Mouse (Mus musculus): ENCODE measurements around the gene Aplp1.

DNA sequence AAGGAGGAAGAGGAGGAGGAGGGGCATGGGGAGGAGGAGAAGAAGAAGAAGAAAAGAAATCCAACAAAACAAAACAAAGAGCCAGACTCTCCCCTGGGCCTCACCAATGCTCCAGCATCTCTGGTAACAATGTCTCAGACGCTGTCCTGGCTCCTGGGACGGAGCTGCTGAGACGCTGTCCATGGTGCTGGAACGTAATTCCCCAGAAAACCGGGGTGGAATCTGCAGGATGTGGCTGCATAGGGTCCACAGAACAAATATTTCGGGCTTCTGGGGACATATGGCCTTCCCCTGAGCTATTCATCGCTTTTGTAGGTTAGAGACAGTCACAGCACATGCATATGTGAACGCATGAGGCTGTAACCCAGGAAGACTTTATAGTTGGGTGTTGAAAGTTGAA is 38.9 kb upstream of the Aplp1 start:
- no peak for TF ChIP-seq CTCF (IDR thresholded peaks at IDR 0.05; ENCODE audit: low read depth)
- no peak for TF ChIP-seq EP300 (IDR thresholded peaks at IDR 0.05; ENCODE audit: low read depth)
